Mouse (Mus musculus) cerebellum, adult 11 months (tissue): ENCODE measurements around the gene Gm20388.
A peak's percentile ranks its signal among the peaks of the same experiment; 100 is the strongest.

ENCODE experiments used
- DNase-seq: peaks from one replicate; pipeline ENCODE4 v3.0.0; 2022

Gm20388 gene

DNA sequence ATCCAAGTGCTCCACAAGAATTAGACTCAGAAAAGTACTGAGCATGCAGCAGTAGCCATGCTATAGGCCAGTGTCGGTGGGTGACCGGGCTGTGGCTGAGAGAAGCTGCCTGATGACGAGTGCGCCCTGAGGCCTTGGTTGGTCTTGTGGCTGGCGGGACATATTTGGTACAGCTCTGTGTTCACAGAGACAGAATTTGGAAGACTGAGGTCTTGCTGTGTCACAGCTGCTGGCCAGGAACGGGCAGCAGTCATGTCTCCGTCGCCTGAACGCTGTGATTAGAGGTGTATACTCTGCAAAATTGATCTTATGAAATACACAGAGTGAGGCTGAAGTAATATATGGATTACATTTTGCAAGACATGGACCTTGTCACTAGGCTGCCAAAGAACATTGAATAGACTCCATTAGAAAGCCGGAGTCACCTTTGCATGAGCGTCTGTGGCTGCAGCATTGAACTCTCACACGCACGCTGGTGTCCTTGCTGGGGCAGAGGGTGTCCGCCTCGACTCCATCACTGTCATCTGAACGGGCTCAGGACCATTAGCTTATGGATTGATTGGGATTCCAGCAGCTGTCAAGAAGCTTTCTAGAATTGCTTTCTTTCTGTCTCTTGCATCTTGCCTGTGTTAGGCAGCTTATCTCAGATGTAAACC is 5.7 kb downstream of the Gm20388 start:
- DNase-seq: no peak

DNA sequence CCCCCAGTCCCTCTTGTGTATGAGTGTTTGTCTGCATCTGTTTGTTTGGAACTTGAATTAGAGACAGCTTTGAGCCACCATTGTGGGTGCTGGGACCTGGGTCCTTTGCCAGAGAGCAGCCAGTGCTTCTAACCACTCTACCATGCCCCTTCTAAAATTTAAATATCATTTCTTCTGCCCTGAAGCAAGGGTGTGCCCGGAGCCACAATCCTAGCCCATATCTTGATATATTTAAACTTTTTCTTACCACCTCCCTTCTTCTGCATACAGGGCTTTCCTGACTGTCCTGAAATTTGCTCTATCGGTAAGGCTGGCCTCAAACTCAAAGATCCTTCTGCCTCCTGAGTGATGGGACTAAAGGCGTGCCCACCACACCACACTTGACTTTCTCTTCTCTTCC is 6.8 kb downstream of the Gm20388 start:
- no peak for DNase-seq

DNA sequence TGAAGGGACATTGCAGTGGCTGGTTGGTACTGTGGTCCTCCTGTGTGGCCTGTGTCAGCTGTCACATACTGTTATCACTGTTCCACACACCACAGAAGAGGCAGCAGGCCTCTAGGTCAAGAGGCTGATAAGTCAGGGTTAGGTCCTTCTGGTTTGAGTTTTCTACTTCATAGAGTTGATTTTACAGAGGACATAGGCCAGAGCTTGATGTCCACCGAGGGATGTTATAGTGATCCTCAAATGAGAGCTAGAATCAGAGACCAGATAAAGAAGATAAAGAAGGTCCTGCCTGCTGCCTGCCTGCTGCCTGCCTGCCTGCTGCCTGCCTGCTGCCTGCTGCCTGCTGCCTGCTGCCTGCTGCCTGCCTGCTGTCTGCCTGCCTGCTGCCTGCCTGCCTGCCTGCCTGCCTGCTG is 7.5 kb downstream of the Gm20388 start:
- DNase-seq: no peak

DNA sequence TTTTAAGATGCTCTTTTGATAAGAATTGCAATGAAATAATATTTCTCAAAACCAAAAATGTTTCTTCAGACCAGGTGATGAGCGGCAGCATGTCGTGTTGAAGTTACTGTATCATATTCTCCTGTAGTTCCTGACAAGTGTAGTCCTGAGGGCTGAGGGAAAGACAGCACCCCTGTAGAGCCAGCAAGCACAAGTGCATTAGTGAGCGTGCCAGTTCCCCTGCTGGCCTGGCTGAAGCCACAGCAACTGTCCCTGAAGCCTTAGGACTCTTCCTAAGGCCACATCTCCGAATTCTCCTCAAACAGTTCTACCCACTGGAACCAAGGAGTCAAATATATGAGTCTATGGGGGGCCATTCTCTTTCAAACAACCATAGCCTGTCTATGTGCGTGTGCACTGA is 12.6 kb downstream of the Gm20388 start:
- DNase-seq: no peak

DNA sequence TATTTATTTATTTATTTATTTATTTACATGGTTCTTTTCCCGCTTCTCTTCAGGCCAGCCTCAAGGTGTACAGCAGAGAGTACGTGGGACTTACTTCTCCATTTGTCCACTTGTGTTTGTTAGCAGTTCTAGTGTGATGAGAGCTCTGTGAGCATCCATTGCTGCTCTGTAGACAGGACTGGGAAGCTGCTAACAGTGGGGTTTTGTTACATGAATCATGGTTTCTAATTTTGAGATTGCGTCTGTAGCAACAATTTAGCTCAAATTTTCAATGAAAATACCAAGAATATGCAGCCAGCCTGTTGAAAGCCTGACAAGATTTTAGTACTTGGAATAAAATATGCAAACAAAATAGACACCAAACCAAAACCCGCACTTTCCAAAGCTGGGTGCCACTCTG is 14.8 kb downstream of the Gm20388 start:
- no peak for DNase-seq

DNA sequence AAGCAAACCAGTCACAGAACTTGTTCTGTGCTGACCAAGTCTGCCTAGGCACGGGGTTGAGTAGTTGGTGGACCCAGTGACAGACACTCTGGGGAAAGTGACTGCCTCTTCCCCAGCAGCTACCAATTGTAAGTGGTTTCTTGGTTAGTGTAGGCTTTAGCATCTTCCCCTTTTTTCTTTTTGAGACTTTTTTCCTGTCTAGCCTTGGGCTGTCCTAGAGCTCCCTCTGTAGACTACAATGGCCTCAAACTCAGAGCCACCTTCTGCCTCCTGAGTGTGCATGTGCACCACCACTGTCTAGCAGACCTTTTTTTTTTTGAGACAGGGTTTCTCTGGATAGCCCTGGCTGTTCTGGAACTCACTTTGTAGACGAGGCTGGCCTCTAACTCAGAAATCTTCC is 15.8 kb downstream of the Gm20388 start:
- no peak for DNase-seq

DNA sequence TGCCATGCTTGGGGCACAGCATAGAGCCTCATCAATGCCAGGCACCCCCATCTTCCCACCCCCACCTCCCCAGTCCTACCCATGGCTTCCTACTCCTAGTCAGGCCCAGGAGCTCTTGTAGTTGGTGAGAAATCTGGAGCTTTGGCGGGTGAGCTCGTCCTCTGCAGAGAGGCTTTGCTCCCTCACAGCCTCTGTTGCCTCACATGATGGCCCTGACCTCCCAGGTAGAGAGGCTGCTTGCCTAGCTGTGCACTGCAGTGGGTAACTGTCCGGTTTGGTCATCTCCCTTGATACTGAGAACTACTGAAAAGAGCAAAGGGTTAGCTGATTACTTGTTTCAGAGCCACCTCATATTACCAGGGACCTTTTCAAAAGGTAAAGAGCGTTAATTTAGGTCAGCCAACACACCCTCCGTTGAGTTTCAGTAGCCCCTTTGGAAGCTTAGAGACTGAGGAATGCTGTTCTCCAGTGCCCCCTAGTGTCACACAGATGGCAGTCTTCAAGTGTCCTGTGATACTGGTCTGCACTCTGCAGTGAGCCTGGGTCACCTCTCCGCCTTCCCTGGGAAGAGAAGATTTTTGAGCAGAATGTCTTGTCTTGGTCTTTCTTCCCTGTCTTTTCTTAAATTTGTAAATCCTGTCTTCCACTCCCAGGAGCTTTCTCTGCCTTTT is 16.9 kb downstream of the Gm20388 start:
- peak; percentile 39 for DNase-seq

DNA sequence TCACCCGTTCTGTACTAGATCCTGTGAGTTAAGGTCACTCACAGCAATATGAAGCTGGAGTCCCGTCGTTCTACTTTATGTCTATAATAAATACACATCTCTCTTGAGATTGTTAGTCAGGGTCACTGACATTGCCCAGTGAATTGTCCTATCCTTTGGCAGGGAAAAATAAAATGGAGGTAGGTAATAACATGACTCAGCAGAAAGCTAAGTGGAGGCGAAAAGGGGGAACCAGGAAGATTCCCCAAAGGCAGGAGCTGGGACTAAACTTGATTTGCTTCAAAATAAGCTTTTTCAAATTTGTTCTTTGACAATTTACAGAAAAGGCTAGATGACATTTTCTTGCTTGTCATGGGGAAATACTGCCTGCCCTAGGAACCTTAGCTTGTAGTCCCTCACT is 20.7 kb downstream of the Gm20388 start:
- no peak for DNase-seq

DNA sequence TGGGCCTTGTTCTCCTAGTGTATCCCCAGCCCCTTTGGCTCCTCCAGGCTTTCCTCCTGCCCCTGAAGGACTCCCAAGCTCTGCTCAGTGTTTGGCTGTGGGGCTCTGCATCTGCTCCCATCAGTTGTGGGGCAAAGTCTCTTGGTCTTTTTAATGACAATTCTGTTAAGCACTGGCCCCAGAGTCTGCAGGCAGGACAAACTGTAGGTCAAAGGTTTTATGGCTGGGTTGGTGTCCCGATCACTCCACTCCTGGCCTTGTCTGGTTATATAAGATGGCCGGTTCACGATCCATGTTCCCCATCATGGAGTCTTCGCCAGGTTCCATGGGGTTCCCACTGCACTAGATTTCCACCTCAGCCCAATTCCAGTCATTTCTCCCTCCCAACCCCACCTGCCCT is 23.0 kb downstream of the Gm20388 start:
- DNase-seq: no peak

DNA sequence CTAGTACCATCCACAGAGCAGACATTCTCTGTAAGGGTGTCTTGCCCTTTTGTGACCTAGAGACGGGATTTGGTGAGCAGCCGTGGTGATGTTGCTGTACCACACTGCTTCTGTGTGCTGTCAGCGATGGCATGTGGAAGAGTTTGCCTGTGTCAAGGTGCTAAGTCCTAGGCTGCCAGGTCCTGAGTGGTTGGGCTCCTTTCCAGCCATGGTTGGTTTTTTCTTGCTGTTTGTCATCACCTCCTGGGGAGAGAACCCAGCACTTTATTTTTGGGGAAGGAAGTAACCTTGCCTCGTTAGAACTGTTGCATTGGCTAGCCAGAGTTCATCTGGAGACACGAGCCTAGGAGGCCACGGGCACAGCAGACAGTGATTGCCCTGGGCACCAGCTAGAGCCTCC is 24.9 kb downstream of the Gm20388 start:
- DNase-seq: no peak

DNA sequence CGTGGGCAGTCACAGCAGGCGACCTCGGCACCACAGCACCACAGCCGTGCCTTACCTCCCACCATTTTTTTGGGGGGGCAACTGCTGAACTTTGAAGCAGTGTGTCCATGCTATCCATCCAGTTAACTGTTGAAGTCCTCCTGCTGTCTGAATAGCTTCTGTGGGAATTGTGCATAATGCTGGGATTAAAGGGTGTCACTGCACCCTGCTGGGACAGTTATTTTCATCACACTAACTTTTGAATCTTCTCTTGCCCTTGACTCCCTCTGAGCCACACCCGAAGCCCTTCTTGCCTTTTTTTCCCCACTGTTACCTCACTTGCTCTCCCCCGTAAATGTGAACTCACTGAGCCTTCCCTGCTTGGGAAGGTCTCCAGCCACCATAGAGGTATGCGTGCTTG is 27.8 kb downstream of the Gm20388 start:
- DNase-seq: no peak

DNA sequence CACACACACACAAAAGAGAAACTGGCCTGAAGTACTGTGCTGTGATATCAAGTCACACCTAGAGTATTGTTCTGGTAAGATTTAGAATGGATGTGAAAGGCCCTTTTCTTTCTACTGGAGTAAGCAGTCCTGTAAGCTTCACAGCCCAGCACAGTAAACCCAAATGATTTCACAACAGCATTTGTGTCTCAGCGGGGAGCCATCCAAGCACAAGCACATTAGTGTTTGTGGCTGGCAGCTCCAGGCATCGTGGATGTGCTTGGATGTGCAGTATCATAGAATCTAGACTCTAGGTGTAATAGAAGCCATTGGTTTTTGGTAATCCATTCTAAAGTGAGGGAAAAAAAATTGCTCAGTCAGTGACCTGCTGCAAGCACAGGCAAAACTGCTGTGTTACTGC is 28.7 kb downstream of the Gm20388 start:
- DNase-seq: no peak

DNA sequence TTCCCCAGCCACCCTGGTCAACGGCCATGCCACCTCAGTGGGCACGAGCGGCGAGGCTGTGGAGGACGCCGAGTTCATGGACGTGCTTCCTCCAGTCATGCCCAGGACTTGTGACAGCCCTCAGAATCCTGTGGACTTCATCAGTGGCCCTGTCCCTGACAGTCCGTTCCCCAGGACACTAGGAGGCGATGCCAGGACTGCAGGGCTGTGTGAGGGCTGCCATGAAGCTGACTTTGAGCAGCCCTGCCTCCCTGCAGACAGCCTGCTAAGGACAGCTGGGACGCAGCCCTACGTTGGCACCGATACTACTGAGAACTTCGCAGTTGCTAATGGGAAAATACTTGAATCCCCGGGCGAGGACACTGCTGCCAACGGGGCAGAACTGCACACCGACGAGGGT is 30.8 kb downstream of the Gm20388 start:
- DNase-seq: peak; percentile 58

DNA sequence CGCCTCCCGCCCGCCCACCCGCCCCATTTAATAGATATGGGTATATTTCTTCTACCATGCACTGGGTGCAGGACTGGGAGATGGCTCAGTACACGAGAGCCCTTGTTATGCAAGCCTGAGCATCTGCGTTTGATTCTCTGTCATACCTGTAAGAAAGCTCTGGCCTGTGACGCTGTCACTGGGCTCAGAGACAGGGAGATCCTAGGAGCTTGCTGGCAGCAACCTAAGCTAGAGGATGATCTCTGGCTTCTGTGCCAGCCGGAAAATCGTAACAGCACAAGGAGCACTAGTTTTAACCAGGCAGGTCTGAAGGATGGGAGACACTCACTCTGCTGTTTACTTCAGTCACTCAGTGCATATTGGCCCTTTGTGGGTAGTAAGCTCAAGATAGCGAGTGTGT is 33.0 kb downstream of the Gm20388 start:
- DNase-seq: no peak

DNA sequence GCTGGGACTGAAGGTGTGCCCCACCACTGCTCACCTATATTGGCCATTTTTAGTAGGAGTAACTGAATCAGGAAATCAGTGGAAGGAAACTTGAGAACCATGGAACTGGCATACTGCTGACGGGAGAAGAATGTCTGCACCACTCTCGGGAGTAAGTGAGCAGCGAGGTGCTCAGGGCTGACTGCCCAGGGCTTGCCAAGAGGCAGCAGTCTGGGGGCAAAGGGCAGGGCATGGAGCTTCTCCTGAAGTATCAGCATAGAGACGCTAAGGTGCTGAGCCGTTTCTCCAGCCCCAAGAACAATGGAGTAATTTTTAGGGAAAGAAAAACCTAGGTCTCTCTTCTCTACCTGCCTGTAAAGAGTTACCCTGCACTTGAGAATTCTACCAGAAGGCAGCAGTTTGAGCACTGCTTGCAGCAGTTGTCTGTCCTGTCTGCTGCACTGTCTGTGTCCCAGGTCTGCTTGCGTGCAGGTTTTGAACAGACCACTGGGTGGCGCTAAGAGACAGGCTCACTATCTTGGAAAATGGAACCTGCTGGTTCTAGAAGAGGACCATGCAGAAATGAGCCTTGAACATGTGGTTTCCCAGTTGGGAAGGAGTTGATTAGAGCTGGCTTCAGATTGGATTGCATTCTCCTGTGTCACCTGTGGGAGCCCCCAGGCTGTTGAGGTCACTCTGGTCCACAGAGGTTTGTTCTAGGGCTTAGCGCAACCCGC is 33.6 kb downstream of the Gm20388 start:
- DNase-seq: peak; percentile 72

DNA sequence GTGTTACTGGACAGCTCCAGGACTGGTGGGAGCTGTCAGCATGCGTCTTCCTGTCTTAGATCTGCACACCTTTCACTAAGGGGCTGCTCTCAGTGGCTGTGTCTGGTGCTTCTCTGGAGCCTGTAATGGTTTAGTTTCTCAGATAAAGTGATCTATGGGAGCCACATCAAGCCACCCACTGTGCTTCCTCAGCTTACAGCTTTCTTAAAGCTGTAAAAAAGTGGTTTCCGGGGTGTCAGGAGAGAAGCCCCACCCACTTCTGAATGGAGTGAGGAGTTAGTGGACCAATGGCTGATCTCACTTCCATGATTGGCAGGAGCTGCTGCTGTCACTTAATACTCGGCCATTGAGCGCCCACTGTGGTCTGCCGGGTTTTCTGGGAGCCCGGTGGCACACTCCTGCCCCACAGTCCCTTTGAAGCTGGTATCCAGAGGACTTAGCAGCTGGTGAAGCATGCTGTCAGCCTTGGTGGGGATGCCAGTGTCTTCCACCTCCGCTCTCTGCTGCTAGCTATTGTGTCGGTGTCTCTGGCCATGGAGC is 35.8 kb downstream of the Gm20388 start:
- no peak for DNase-seq

DNA sequence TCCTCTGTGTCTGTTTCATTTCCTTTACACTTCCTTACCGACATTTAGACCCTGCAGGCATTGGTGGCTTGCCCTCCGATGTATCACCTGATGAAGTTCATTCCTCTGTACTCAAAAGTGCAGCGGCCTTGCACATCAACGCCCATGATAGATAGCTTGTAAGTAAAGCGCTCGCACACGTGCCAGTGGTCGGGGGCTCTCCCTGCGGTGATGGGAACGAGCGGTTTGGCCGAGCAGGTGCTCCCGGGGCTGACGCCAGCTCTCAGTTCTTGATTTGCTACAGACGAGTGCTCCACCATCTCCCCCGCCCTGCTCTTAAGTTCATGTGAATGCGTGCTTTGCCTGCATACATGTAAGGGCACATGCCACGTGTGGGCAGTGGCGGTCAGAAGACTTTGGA is 37.0 kb downstream of the Gm20388 start:
- DNase-seq: no peak

DNA sequence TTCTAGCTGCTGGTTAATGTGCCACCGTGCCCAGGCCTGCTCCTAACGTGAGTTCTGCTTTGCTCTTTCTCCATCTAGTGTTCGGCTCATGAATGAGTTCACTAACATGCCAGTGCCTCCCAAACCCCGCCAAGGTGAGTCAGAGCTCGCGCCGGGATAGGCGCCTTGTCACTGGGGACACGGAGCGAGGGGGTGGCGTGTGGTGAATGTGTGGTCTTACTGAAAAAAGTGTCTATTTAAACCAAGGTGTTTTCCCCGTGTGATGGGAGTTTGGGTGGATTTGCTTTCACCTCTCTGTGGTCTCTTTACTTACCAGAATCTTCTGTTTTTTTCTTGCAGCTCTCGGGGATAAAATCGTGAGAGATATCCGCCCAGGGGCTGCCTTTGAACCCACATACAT is 37.7 kb downstream of the Gm20388 start:
- DNase-seq: no peak

DNA sequence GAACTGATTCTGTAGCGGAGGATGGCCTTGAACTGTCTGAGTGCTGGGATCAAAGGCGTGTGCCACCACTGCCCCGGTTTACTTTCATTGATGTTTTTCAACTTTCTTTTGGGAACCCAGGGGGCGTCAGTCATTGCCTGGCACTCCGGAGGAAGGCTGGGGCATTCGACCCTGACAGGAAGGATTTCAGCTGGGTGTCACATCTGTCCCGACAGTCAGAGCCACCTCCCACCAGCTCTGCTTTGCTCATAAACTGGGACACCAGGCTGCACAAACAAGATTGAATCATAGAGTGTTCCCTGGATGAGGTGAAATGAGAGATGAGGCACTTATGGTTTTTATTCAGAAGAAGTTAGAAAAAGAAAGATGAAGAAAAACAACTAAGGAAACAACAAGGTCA is 41.6 kb downstream of the Gm20388 start:
- DNase-seq: no peak

DNA sequence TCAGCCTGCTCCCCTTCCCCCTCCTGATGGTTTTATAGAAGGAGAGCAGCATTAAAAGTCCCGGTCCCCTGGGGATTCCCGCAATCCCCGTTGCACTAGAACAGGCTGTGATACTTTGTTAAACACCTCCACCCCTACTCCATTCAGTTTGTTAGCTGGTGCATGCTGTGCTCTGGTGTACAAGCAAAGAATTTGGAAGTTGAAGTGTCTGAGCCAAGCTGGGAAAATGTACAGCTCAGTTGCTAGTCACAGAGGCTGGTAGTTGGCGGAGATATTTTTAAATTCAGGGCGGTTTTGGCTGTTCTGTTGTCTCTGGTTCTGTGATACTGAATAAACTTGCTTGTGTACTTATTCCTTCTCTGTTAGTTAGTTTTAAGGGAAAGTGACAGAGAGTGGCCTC is 42.1 kb downstream of the Gm20388 start:
- no peak for DNase-seq

DNA sequence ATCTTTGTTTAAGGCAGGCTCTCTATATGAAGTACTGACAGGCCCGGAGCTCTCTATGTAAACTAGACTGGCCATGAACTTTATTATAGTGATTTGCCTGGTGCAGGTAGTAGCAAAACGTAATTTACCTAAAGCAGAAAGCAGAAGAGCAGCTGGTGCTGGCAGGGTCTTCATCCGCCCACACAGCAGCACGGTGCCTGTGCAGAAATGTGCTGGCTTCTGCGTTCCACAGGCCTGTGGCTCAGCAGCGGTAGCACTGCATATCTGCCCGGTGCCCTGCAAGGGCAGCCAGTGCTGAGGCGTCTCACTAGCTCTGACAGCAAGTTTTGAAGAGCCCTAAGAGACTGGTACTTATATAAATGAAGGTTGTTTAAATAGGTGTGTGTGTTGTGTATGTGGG is 44.7 kb downstream of the Gm20388 start:
- DNase-seq: no peak

DNA sequence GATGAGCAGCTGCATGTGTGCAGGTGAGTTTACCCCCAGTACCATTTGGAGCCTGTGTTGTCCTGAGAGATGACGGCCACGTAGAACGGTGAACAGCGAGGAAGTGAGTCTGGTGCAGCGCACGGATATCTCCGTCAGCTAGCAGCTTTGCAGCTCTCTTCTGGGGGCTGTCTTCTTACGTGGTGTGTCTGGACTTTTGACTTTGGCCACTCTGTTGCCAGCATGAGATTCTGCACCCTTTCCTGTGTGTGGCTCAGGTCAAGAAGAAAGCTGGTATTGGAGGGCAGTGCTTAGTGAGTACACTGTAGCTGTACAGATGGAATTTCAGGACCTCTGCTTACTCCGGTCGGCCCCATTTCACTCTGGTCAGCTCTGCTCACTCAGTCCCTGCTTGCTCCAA is 47.4 kb downstream of the Gm20388 start:
- DNase-seq: no peak

DNA sequence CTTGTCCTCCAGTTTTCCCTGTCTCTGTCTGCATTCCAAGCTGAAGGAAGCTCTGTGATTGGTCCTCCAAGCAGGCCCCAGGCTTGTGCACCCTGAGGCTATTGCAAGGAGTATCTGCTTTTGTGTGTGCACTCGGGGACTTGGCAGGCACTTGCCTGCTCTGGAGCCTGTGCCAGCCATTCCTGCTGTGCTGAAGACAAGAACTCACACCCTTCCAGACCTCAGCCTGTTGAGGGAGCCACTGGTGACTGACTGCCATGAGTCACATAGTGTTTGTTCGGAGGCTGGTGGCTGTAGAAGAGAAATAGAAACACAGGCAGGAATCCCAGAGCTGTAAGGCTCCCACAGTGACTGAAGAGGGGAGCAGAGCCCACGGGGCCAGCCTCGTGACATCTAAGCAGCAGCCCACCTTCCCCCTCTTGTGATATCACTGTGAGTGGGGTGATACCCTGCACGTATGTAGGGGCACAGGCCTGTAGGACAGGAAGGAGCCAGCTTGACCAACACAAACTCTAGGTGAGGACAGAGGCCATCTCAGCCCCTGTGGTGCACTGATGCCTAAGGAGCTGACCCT is 50.0 kb downstream of the Gm20388 start:
- DNase-seq: peak; percentile 69

DNA sequence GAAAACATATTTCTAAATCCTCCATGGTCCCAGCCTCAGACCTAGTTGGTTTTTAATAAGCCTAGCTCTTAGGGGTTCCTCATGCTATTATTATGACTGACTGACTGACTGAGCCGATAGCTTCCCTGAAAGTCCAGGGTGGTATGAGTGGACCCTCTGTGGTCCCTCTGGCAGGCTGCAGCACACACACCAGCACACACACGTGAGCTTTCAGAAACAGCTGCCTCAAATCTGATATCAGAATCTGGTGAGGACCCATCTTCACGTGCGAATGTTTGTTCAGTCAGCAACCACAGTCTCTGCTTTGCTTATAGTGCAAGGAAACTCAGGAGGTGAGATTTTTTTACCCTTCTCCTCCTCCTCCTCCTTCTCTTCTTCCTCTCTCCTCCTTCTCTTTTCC is 54.2 kb downstream of the Gm20388 start:
- no peak for DNase-seq
